Mouse (Mus musculus) limb, embryonic 11.5 days (tissue): ENCODE data around the gene Ttc39b. TPM values are rescaled to one million over a fixed set of nuclear protein-coding genes. Genes with fewer than 3 reads are reported as not detected.

ENCODE experiments used
- ATAC-seq: fragments of 200-750 bp; cut with Nextera tagmentation; 2 replicates; pipeline ENCODE4 v1.8.0; 2017; ENCODE audit warnings: low read depth; ENCODE audit not compliant: insufficient number of reproducible peaks, low FRiP score, low TSS enrichment
- DNase-seq: peaks from one replicate; pipeline ENCODE4 v3.0.0-alpha.2; 2015; ENCODE audit warnings: low spot score
- H3K27ac ChIP-seq: fragments of 300-500 bp; sonication (generic); replicated peaks from 2 replicates; pipeline ENCODE4 v1.5.1; 2014; ENCODE audit warnings: low read depth, mild to moderate bottlenecking, low read length
- H3K27me3 ChIP-seq: fragments of 300-500 bp; sonication (generic); 2 replicates; pipeline ENCODE4 v1.6.1; 2014; ENCODE audit warnings: mild to moderate bottlenecking, low read length, mixed read lengths; ENCODE audit not compliant: control insufficient read depth, insufficient read depth
- H3K36me3 ChIP-seq: fragments of 300-500 bp; sonication (generic); 2 replicates; pipeline ENCODE4 v1.6.1; 2014; ENCODE audit warnings: mild to moderate bottlenecking, low read length, moderate library complexity, mixed read lengths; ENCODE audit not compliant: control insufficient read depth, insufficient read depth
- H3K4me1 ChIP-seq: fragments of 300-500 bp; sonication (generic); 2 replicates; pipeline ENCODE4 v1.6.1; 2014; ENCODE audit warnings: low read length, mixed read lengths; ENCODE audit not compliant: control insufficient read depth, insufficient read depth
- H3K4me2 ChIP-seq: fragments of 300-500 bp; sonication (generic); 2 replicates; pipeline ENCODE4 v1.6.1; 2014; ENCODE audit warnings: low read depth, mild to moderate bottlenecking, moderate library complexity; ENCODE audit not compliant: severe bottlenecking
- H3K4me3 ChIP-seq: fragments of 300-500 bp; sonication (generic); 2 replicates; pipeline ENCODE4 v1.5.1; 2014; ENCODE audit warnings: low read depth, low read length
- H3K9ac ChIP-seq: fragments of 300-500 bp; sonication (generic); 2 replicates; pipeline ENCODE4 v1.6.1; 2014; ENCODE audit warnings: mild to moderate bottlenecking, low read length
- H3K9me3 ChIP-seq: fragments of 300-500 bp; sonication (generic); 2 replicates; pipeline ENCODE4 v1.6.1; 2016; ENCODE audit warnings: low read length; ENCODE audit not compliant: control insufficient read depth
- WGBS: fragments of 180-500 bp; shearing (Covaris S2); extraction: QIAGEN DNeasy Blood & Tissue Kit; methylation state at CpG from one replicate; pipeline ENCODE4 v1.1.7; 2014; 5-methylcytosine and 5-hydroxymethylcytosine counted together
- polyA plus RNA-seq: library from polyadenylated mRNA; unstranded; fragments of >200 nt; fragmentation: Nextera tagmentation; extraction: Ambion mirVana; gene quantifications from 2 replicates; pipeline ENCODE4 v1.2.1, GENCODE M21; 2014

Ttc39b gene
- polyA plus RNA-seq, 1 experiment from 2014 or later = 2.2 TPM

DNA sequence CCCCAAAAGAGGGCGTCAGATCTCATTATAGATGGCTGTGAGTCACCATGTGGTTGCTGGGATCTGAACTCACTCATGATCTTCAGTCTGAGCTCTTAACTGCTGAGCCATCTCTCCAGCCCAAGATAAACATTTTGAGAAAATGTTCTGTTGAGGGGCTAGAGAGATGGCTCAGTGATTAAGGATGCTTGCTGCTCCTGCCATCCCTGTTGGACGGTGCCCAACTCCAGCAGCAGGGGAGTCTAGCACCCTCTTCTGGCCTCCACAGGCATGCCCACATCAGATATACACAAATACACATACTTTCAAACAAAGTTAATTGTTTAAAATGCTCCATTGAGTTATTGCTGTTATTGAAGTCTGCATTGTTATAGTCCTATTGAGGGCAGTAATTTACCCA lies 19.8 kb upstream of the Ttc39b start:
- 79% methylated on average over 2 of the region's 2 CpGs for WGBS

GRCm38 (mm10) chr4:83343146-83343823 lies 19.2 kb upstream of the Ttc39b start:
- H3K27ac ChIP-seq = no peak overlapping the region
- ATAC-seq = no peak
- no peak overlapping the region for H3K4me3 ChIP-seq
- WGBS = 81% methylated on average over 9 of the region's 9 CpGs
- H3K27me3 ChIP-seq = no peaks in the 10 kb centered on the region
- H3K9me3 ChIP-seq = no peaks in the 10 kb centered on the region
- H3K4me1 ChIP-seq = peaks cover 7% of the 10 kb centered on the region; the same call in 1 of the 2 replicates
- no peak overlapping the region for H3K4me2 ChIP-seq
- no peak for DNase-seq
- H3K9ac ChIP-seq = no peak overlapping the region
- no peaks in the 10 kb centered on the region for H3K36me3 ChIP-seq

More for the DNA sequence above, 19.8 kb upstream of the Ttc39b start:
- no peak overlapping the region for H3K4me3 ChIP-seq
- ATAC-seq = no peak
- H3K9ac ChIP-seq = no peak overlapping the region
- H3K4me2 ChIP-seq = no peak overlapping the region
- H3K36me3 ChIP-seq = no peaks in the 10 kb centered on the region
- no peak overlapping the region for H3K27ac ChIP-seq
- H3K9me3 ChIP-seq = no peaks in the 10 kb centered on the region
- H3K27me3 ChIP-seq = no peaks in the 10 kb centered on the region
- DNase-seq = no peak
- H3K4me1 ChIP-seq = peaks cover 7% of the 10 kb centered on the region; the same call in 1 of the 2 replicates

GRCm38 (mm10) chr4:83342268-83342970 lies 18.4 kb upstream of the Ttc39b start:
- no peak for ATAC-seq
- H3K36me3 ChIP-seq = no peaks in the 10 kb centered on the region
- WGBS = 28% methylated on average over 14 of the region's 14 CpGs
- no peaks in the 10 kb centered on the region for H3K9me3 ChIP-seq
- H3K4me2 ChIP-seq = no peak overlapping the region
- peaks cover 7% of the 10 kb centered on the region; the same call in 1 of the 2 replicates for H3K4me1 ChIP-seq
- no peaks in the 10 kb centered on the region for H3K27me3 ChIP-seq
- H3K27ac ChIP-seq = no peak overlapping the region
- H3K9ac ChIP-seq = no peak overlapping the region
- H3K4me3 ChIP-seq = no peak overlapping the region
- peak; percentile 41 for DNase-seq

GRCm38 (mm10) chr4:83339393-83339792 lies 15.3 kb upstream of the Ttc39b start:
- 84% methylated on average over 1 of the region's 1 CpGs for WGBS
- ATAC-seq (no peak), DNase-seq (no peak)
- Histone ChIP-seq H3K36me3 (no peaks in the 10 kb centered on the region), H3K4me2 (no peak overlapping the region), H3K9ac (no peak overlapping the region), H3K27me3 (no peaks in the 10 kb centered on the region), H3K4me3 (no peak overlapping the region), H3K27ac (no peak overlapping the region), H3K9me3 (no peaks in the 10 kb centered on the region), H3K4me1 (peaks cover 7% of the 10 kb centered on the region; the same call in 1 of the 2 replicates)

DNA sequence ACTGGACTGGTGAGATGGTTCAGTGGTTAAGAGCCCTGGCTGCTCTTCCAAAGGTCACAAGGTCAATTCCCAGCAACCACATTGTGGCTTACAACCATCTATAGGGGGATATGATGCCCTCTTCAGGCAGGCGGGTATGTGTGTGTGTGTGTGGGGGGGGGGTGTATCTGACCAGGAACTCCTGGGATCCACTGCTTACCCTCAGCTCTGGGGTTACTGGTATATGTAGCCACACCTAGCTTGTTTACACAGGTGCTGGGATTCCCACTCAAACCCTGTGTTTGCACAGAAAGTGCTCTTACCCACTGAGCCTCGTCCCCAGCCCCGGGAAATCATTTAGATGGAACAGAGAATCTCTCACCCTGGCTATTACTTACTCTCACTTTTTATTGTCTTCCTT lies 13.7 kb upstream of the Ttc39b start:
- Histone ChIP-seq H3K4me2 (no peak overlapping the region), H3K9me3 (no peaks in the 10 kb centered on the region), H3K4me1 (peaks cover 7% of the 10 kb centered on the region; the same call in 1 of the 2 replicates), H3K36me3 (no peaks in the 10 kb centered on the region), H3K27ac (no peak overlapping the region), H3K27me3 (no peaks in the 10 kb centered on the region), H3K9ac (no peak overlapping the region), H3K4me3 (no peak overlapping the region)
- no peak for DNase-seq
- WGBS = 70% methylated on average over 3 of the region's 3 CpGs
- no peak for ATAC-seq

GRCm38 (mm10) chr4:83330369-83330768 lies 6.3 kb upstream of the Ttc39b start:
- DNase-seq (no peak), ATAC-seq (no peak)
- Histone ChIP-seq H3K27me3 (no peaks in the 10 kb centered on the region), H3K4me1 (no peaks in the 10 kb centered on the region), H3K9ac (no peak overlapping the region), H3K36me3 (no peaks in the 10 kb centered on the region), H3K4me2 (no peak overlapping the region), H3K4me3 (no peak overlapping the region), H3K9me3 (no peaks in the 10 kb centered on the region), H3K27ac (no peak overlapping the region)
- WGBS = 59% methylated on average over 4 of the region's 4 CpGs

DNA sequence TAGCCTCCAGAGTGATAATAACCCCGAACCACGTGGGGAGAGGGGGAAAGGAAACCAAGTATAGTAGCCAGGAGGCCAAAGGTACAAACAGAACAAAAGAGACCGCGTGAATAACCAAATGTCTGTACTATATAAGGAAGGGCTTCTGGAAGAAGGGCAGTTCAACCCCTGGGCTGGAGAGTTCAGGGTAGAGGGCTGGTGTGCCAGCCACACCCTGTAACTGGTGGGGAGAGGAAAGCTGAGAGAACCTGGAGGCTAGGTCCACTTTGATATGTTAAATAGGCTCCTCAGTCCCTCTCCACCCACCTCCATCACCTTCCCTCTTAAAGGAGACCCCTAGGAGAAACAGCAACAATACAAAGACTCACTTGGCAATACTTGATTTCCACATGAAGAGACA lies 5.6 kb upstream of the Ttc39b start:
- H3K4me2 ChIP-seq = no peak overlapping the region
- H3K27ac ChIP-seq = no peak overlapping the region
- ATAC-seq = no peak
- no peak overlapping the region for H3K9ac ChIP-seq
- 46% methylated on average over 4 of the region's 4 CpGs for WGBS
- H3K4me1 ChIP-seq = no peaks in the 10 kb centered on the region
- H3K4me3 ChIP-seq = no peak overlapping the region
- no peaks in the 10 kb centered on the region for H3K27me3 ChIP-seq
- H3K9me3 ChIP-seq = no peaks in the 10 kb centered on the region
- DNase-seq = no peak
- no peaks in the 10 kb centered on the region for H3K36me3 ChIP-seq

- Histone ChIP-seq H3K4me3 (no peak overlapping the region), H3K36me3 (no peaks in the 10 kb centered on the region), H3K9ac (no peak overlapping the region), H3K27ac (no peak overlapping the region), H3K27me3 (no peaks in the 10 kb centered on the region), H3K9me3 (no peaks in the 10 kb centered on the region), H3K4me1 (0 out of 2 replicates have a peak, but pooled peaks cover 2% of the 10 kb centered on the region), H3K4me2 (no peak overlapping the region)
- ATAC-seq (no peak), DNase-seq (peak; percentile 43)
- 29% methylated on average over 9 of the region's 9 CpGs for WGBS
Measured at GRCm38 (mm10) chr4:83328026-83328945, 4.2 kb upstream of the Ttc39b start.
